In genomic region chr6:91679095-91679577, GRCm38 (mm10) we compare ENCODE assay signal across 8 mouse cellular contexts. TPM values are rescaled to one million over a fixed set of nuclear protein-coding genes. Genes with fewer than 3 reads are reported as not detected.
A peak's percentile ranks its signal among the peaks of the same experiment; 100 is the strongest.
DNase-seq lines count a peak whose midpoint lies in the region; ATAC-seq and TF ChIP-seq lines count a peak whose summit lies in the region.

No protein-coding gene starts in this region.

- H3K27ac ChIP-seq in heart, postnatal 0 days (ENCODE audit: low read depth), result no peak overlapping the region
- H3K27ac ChIP-seq in liver, embryonic 11.5 days (ENCODE audit: low read depth, low read length), result peak overlapping the region; percentile 57
- H3K27ac ChIP-seq in kidney, embryonic 15.5 days, result no peak overlapping the region

- peak overlapping the region; percentile 41 for H3K4me2 ChIP-seq in heart, postnatal 0 days (ENCODE audit: low read depth, low read length)
- H3K4me2 ChIP-seq in liver, embryonic 11.5 days, result peak overlapping the region; percentile 55
- no peak overlapping the region for H3K4me2 ChIP-seq in kidney, embryonic 15.5 days

- no peak for TF ChIP-seq POLR2A in brain, embryonic 14.5 days (IDR thresholded peaks at IDR 0.05; ENCODE audit: borderline replicate concordance, extremely low read depth, insufficient read depth, insufficient read length, poor library complexity, severe bottlenecking)

- no peak for ATAC-seq in heart, postnatal 0 days (ENCODE audit: insufficient read depth, low read depth)
- ATAC-seq in liver, embryonic 11.5 days (replicated peaks; ENCODE audit: low FRiP score), result no peak
- no peak for ATAC-seq in kidney, embryonic 15.5 days (replicated peaks; ENCODE audit: low FRiP score)

- DNase-seq in adrenal gland, postnatal 10 days, result peak; percentile 51
- no peak for DNase-seq in adrenal gland, postnatal 25 days
- DNase-seq in 3T3-L1 (ENCODE audit: low read depth, low spot score), result peak; percentile 27
- peak; percentile 70 for DNase-seq in brain, embryonic 14.5 days (ENCODE audit: low read depth)
- no peak for DNase-seq in heart, postnatal 0 days (ENCODE audit: low spot score)
- DNase-seq in liver, embryonic 11.5 days (ENCODE audit: low spot score), result no peak
- DNase-seq in right cerebral cortex, postnatal 14 days, result peak; percentile 54

- TF ChIP-seq CTCF in brain, embryonic 14.5 days (IDR thresholded peaks at IDR 0.05; ENCODE audit: borderline replicate concordance, extremely low read depth, insufficient read depth, insufficient read length), result no peak
- TF ChIP-seq CTCF in heart, postnatal 0 days (IDR thresholded peaks at IDR 0.05; ENCODE audit: low read depth), result no peak

- H3K4me1 ChIP-seq in heart, postnatal 0 days (ENCODE audit: control insufficient read depth, insufficient read depth), result peaks cover 21% of the 10 kb centered on the region
- peaks cover 17% of the 10 kb centered on the region for H3K4me1 ChIP-seq in liver, embryonic 11.5 days (replicated peaks; ENCODE audit: control insufficient read depth, insufficient read depth, low read length)
- peaks cover 30% of the 10 kb centered on the region for H3K4me1 ChIP-seq in kidney, embryonic 15.5 days

- no peak overlapping the region for H3K4me3 ChIP-seq in heart, postnatal 0 days (ENCODE audit: low read depth, low read length)
- H3K4me3 ChIP-seq in liver, embryonic 11.5 days (ENCODE audit: low read depth, low read length), result peak overlapping the region; percentile 34
- H3K4me3 ChIP-seq in kidney, embryonic 15.5 days (replicated peaks), result no peak overlapping the region

- no peaks in the 10 kb centered on the region for H3K36me3 ChIP-seq in heart, postnatal 0 days (replicated peaks; ENCODE audit: control insufficient read depth, insufficient read depth, low read length)
- H3K36me3 ChIP-seq in liver, embryonic 11.5 days (ENCODE audit: control insufficient read depth, insufficient read depth, low read length), result no peaks in the 10 kb centered on the region
- no peaks in the 10 kb centered on the region for H3K36me3 ChIP-seq in kidney, embryonic 15.5 days

- H3K9me3 ChIP-seq in heart, postnatal 0 days (replicated peaks; ENCODE audit: control insufficient read depth, low read length), result no peaks in the 10 kb centered on the region
- H3K9me3 ChIP-seq in liver, embryonic 11.5 days (ENCODE audit: control insufficient read depth, low read length), result no peaks in the 10 kb centered on the region
- no peaks in the 10 kb centered on the region for H3K9me3 ChIP-seq in kidney, embryonic 15.5 days (replicated peaks)

- no peak for TF ChIP-seq EP300 in heart, postnatal 0 days (IDR thresholded peaks at IDR 0.05; ENCODE audit: low read depth)

- H3K9ac ChIP-seq in heart, postnatal 0 days (replicated peaks; ENCODE audit: low read depth, low read length), result no peak overlapping the region
- peak overlapping the region; percentile 58 for H3K9ac ChIP-seq in liver, embryonic 11.5 days (ENCODE audit: low read depth, low read length)
- no peak overlapping the region for H3K9ac ChIP-seq in kidney, embryonic 15.5 days

- WGBS in heart, postnatal 0 days, result 56% methylated on average over 10 of the region's 10 CpGs
- 47% methylated on average over 10 of the region's 10 CpGs for WGBS in liver, embryonic 11.5 days
- WGBS in kidney, embryonic 15.5 days, result 65% methylated on average over 10 of the region's 10 CpGs

- 0 out of 2 replicates have a peak, but pooled peaks cover 4% of the 10 kb centered on the region for H3K27me3 ChIP-seq in heart, postnatal 0 days (ENCODE audit: control insufficient read depth, insufficient read depth, low read length)
- no peaks in the 10 kb centered on the region for H3K27me3 ChIP-seq in liver, embryonic 11.5 days (replicated peaks; ENCODE audit: control insufficient read depth, insufficient read depth, low read length)
- H3K27me3 ChIP-seq in kidney, embryonic 15.5 days, result no peaks in the 10 kb centered on the region

RNA-seq across cellular contexts. Expression of gene Slc6a6, which starts 4.7 kb away (rescaled TPM):
- 100 to 1,000 TPM; 175 to 205 TPM for total RNA-seq in adrenal gland, postnatal 10 days (2021)
- total RNA-seq in adrenal gland, postnatal 25 days (2021), result 598 and 906 TPM in 2 replicates
- 67.2 and 96.3 TPM in 2 replicates for polyA plus RNA-seq in brain, embryonic 14.5 days (2012; rRNA removed)
- total RNA-seq in heart, postnatal 0 days (2014; rRNA removed; ENCODE audit: low replicate concordance), result 95.3 and 149 TPM in 2 replicates
- 87.4 and 116 TPM in 2 replicates for polyA plus RNA-seq in heart, postnatal 0 days (2015; fragmentation: Nextera tagmentation; extraction: Ambion mirVana)
- polyA plus RNA-seq in liver, embryonic 11.5 days (2014; fragmentation: Nextera tagmentation; extraction: Ambion mirVana), result 30.3 and 33.2 TPM in 2 replicates
- 84.0 and 87.2 TPM in 2 replicates for polyA plus RNA-seq in kidney, embryonic 15.5 days (2015; fragmentation: Nextera tagmentation; extraction: Ambion mirVana)

Comparison
In these comparisons a context has a peak if more than half of its experiments do, and no peak if none do; other contexts are left out.
1. DNase-seq: peak in adrenal gland, postnatal 10 days (single experiment), 3T3-L1 (single experiment), brain, embryonic 14.5 days (single experiment) and right cerebral cortex, postnatal 14 days (single experiment); none in adrenal gland, postnatal 25 days (single experiment), heart, postnatal 0 days (single experiment) and liver, embryonic 11.5 days (single experiment).